Mouse (Mus musculus) liver, adult 2 months (tissue): ENCODE data around the gene Ncapd2. TPM values are rescaled to one million over a fixed set of nuclear protein-coding genes. Genes with fewer than 3 reads are reported as not detected.

Experiments used
- DNase-seq: peaks from one replicate; pipeline ENCODE4 v3.0.0-alpha.2; 2011; ENCODE audit warnings: low read depth, low spot score; ENCODE audit errors: extremely low read depth
- H3K27ac ChIP-seq: fragments of 200-500 bp; replicated peaks from 2 replicates; pipeline ENCODE4 v1.5.1; 2012; ENCODE audit warnings: low read depth, mild to moderate bottlenecking, control low read depth, inconsistent platforms, low read length; ENCODE audit not compliant: insufficient read depth
- H3K27me3 ChIP-seq: fragments of 200-500 bp; 2 replicates; pipeline ENCODE4 v1.6.1; 2012; ENCODE audit warnings: mild to moderate bottlenecking, moderate library complexity, low read length, inconsistent platforms; ENCODE audit not compliant: control insufficient read depth, insufficient read depth
- H3K36me3 ChIP-seq: fragments of 200-500 bp; 2 replicates; pipeline ENCODE4 v1.6.1; 2012; ENCODE audit warnings: low read length, inconsistent platforms; ENCODE audit not compliant: control insufficient read depth, insufficient read depth
- H3K4me1 ChIP-seq: fragments of 200-500 bp; 2 replicates; pipeline ENCODE4 v1.6.1; 2011; ENCODE audit warnings: low read length; ENCODE audit not compliant: control insufficient read depth, insufficient read depth
- H3K4me3 ChIP-seq: fragments of 200-500 bp; 2 replicates; pipeline ENCODE4 v1.5.1; 2011; ENCODE audit warnings: low read depth, mild to moderate bottlenecking, control low read depth, low read length, moderate library complexity; ENCODE audit not compliant: insufficient read depth
- H3K79me2 ChIP-seq: fragments of 200-500 bp; 2 replicates; pipeline ENCODE4 v1.6.1; 2012; ENCODE audit warnings: inconsistent platforms, mild to moderate bottlenecking, low read length, moderate library complexity; ENCODE audit not compliant: control insufficient read depth, insufficient read depth
- H3K9ac ChIP-seq: fragments of 200-500 bp; 2 replicates; pipeline ENCODE4 v1.6.1; 2012; ENCODE audit warnings: low read depth, mild to moderate bottlenecking, control low read depth, inconsistent platforms, low read length
- CTCF ChIP-seq: fragments of 200-500 bp; IDR thresholded peaks from 2 replicates; pipeline ENCODE4 v1.5.1; 2011; ENCODE audit warnings: low read depth, low read length, control low read depth
- POLR2A ChIP-seq: fragments of 200-500 bp; IDR thresholded peaks from 2 replicates; pipeline ENCODE4 v1.6.1; 2011; ENCODE audit warnings: low read length, control low read depth; ENCODE audit not compliant: insufficient read depth; ENCODE audit errors: extremely low read depth
- WGBS: fragments of 180-500 bp; shearing (Covaris S2); methylation state at CpG from one replicate; pipeline ENCODE4 v1.1.7; 2018; 5-methylcytosine and 5-hydroxymethylcytosine counted together
- polyA plus RNA-seq: library from polyadenylated mRNA; depleted of rRNA; stranded (reverse); fragments of >200 nt; gene quantifications from 2 replicates; pipeline ENCODE4 v1.2.3, GENCODE M21; 2012
- total RNA-seq: library from RNA; depleted of rRNA; stranded (reverse); fragments of >200 nt; gene quantifications from 2 replicates; pipeline ENCODE4 v1.2.3, GENCODE M21; 2014

The Ncapd2 gene
- total and polyA plus RNA-seq, 2 experiments = 2.4 to 3.5 TPM

DNA sequence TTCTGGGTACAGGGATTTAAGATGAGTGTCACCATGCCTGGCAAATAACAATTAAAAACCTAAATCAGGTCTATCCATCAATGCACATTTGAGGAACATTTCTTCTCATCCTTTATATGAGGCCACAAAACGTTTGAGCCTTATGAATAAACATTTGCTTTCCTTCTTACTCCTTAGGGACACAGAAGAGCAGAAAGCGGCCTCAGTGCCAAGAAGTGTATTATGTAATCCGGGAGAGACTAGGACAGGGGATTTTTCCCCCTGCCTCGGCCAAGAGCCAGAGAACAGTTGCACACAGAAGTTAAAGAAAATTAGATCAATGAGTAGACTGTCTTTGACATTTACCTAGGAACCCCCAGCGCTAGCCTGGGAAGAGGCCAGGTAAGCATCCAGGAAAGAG is 9.4 kb downstream of the Ncapd2 start:
- no peak overlapping the region for H3K9ac ChIP-seq
- H3K4me3 ChIP-seq = no peak overlapping the region
- no peak for TF ChIP-seq CTCF
- no peak for TF ChIP-seq POLR2A
- H3K27ac ChIP-seq = no peak overlapping the region
- no peaks in the 10 kb centered on the region for H3K79me2 ChIP-seq
- peaks cover 8% of the 10 kb centered on the region; the same call in 1 of the 2 replicates for H3K36me3 ChIP-seq
- no peak for DNase-seq
- 79% methylated on average over 5 of the region's 5 CpGs for WGBS
- H3K4me1 ChIP-seq = no peaks in the 10 kb centered on the region
- H3K27me3 ChIP-seq = no peaks in the 10 kb centered on the region

DNA sequence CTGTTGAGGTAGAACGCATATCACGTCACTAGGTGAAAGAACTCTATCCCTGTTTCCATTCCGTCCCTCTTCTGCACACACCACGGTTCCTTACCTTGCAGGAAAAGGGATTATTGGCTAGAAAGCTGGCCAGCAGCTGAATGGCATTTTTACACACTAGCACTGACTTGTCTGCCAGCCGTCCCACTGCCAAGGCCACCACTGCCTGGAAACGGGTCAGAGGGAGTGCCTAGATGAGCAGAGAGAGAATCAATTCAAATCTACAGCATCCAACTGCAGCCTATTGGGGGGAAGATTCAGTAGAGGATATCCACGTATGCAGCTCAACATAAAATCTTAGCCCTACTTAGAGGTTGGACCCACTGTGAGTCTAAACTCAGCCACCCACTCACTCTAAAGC is 11.9 kb downstream of the Ncapd2 start:
- DNase-seq = no peak
- Histone ChIP-seq H3K27me3 (no peaks in the 10 kb centered on the region), H3K79me2 (no peaks in the 10 kb centered on the region), H3K9ac (no peak overlapping the region), H3K4me1 (no peaks in the 10 kb centered on the region), H3K36me3 (peaks cover 1% of the 10 kb centered on the region; the same call in 1 of the 2 replicates), H3K27ac (no peak overlapping the region), H3K4me3 (no peak overlapping the region)
- TF ChIP-seq CTCF = no peak
- TF ChIP-seq POLR2A = no peak
- WGBS = 81% methylated on average over 7 of the region's 7 CpGs

GRCm38 (mm10) chr6:125175469-125175868 is 16.0 kb downstream of the Ncapd2 start:
- no peaks in the 10 kb centered on the region for H3K79me2 ChIP-seq
- no peak overlapping the region for H3K27ac ChIP-seq
- WGBS = 94% methylated on average over 5 of the region's 5 CpGs
- H3K36me3 ChIP-seq = no peaks in the 10 kb centered on the region
- H3K9ac ChIP-seq = no peak overlapping the region
- H3K27me3 ChIP-seq = no peaks in the 10 kb centered on the region
- H3K4me3 ChIP-seq = no peak overlapping the region
- H3K4me1 ChIP-seq = peaks cover 10% of the 10 kb centered on the region; the same call in 1 of the 2 replicates
- DNase-seq = no peak
- TF ChIP-seq CTCF (no peak), POLR2A (no peak)

- 82% methylated on average over 7 of the region's 7 CpGs for WGBS
- H3K9ac ChIP-seq = no peak overlapping the region
- H3K27ac ChIP-seq = no peak overlapping the region
- H3K79me2 ChIP-seq = no peaks in the 10 kb centered on the region
- peaks cover 10% of the 10 kb centered on the region; the same call in 1 of the 2 replicates for H3K4me1 ChIP-seq
- TF ChIP-seq POLR2A (no peak), CTCF (no peak)
- no peaks in the 10 kb centered on the region for H3K36me3 ChIP-seq
- no peak overlapping the region for H3K4me3 ChIP-seq
- peak; percentile 28 for DNase-seq
- H3K27me3 ChIP-seq = no peaks in the 10 kb centered on the region
Observed at GRCm38 (mm10) chr6:125173256-125173655, 18.2 kb downstream of the Ncapd2 start.

DNA sequence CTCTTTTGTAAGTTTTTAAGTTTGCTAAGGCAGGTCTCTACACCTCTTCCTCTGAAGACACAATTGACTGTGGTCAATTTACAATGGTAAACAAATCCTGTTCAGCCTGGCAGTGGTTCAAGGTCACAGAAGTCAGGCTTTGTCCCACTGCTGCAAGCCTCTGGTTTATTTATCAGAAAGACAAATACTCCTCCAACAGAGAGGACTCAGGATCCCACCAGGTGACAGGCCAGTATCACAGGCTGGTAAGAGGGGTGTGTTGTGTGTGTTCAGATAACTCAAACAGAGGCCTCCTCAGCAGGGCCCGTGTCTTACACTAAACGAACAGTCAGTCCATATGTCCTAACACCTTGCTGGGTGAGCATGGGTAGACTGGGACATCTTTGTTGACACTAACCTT is 19.0 kb downstream of the Ncapd2 start:
- peak; percentile 80 for DNase-seq
- H3K4me1 ChIP-seq = peaks cover 11% of the 10 kb centered on the region; the same call in 1 of the 2 replicates
- H3K27ac ChIP-seq = no peak overlapping the region
- H3K27me3 ChIP-seq = no peaks in the 10 kb centered on the region
- H3K4me3 ChIP-seq = no peak overlapping the region
- no peak for TF ChIP-seq CTCF
- H3K79me2 ChIP-seq = no peaks in the 10 kb centered on the region
- no peaks in the 10 kb centered on the region for H3K36me3 ChIP-seq
- no peak overlapping the region for H3K9ac ChIP-seq
- WGBS = 32% methylated on average over 2 of the region's 2 CpGs

GRCm38 (mm10) chr6:125170194-125170593 is 21.3 kb downstream of the Ncapd2 start:
- TF ChIP-seq POLR2A = no peak
- no peak; the same call in 1 of the 2 replicates for TF ChIP-seq CTCF

More at GRCm38 (mm10) chr6:125170194-125170593, 21.3 kb downstream of the Ncapd2 start:
- Histone ChIP-seq H3K4me3 (no peak overlapping the region), H3K36me3 (no peaks in the 10 kb centered on the region), H3K27me3 (no peaks in the 10 kb centered on the region), H3K4me1 (peaks cover 16% of the 10 kb centered on the region), H3K79me2 (peaks cover 2% of the 10 kb centered on the region; the same call in 1 of the 2 replicates), H3K9ac (no peak overlapping the region), H3K27ac (no peak overlapping the region)
- 88% methylated on average over 6 of the region's 6 CpGs for WGBS
- peak; percentile 26 for DNase-seq
